Mouse (Mus musculus) thymus, postnatal 4 days (tissue): ENCODE data around the gene Dcdc2c.
A peak's percentile ranks its signal among the peaks of the same experiment; 100 is the strongest.

ENCODE experiments used
- DNase-seq: peaks from one replicate; pipeline ENCODE4 v3.0.0; 2021

Gene Dcdc2c

DNA sequence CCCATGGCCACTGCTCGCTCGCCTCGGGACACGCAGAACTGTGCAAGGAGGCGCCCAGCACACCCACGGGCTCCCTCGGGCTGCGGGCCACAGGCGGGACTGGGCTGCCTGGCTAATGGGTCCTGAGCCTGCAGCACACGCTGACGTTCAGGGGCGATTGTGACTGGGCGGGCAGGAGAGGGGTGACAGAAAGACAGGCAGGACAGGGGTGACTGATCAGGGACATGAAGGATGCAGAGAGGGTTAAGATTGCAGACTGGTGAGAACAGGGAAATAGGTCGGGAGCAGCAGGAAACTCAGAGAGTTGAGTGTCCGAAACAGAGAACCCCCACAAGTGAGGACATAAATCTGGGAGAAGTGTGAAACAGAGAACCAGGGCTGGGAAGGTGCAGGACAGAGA is at the start of gene Dcdc2c:
Gene Dcdc2c, minus strand, starts transcription at position 101 of the 400 bp plus-strand sequence.
- no peak for DNase-seq

DNA sequence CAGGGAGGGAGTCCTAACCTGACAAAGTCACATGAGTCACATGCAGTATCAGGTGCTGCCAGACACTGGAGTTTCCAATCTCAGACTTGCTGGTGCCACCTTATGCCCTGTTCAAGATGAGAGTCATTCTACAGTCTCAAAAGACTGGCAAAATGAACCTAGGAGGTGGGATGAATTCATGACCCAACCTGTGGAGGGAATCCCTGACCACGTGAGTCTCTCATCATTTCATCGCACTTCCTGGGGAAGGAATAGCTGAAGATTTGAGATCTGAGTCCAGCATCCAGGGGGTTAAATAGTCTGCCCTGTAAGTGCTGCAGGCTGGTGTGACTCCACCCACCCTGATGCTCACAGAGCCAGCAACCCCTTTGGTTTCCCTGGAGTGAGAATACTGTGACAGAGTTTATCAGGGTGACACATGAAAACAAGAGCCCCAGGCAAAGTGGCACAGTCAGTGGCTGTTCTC is 46.4 kb upstream of the Dcdc2c start:
- no peak for DNase-seq

- no peak for DNase-seq
These were observed 45.9 kb upstream of the Dcdc2c start for GRCm38 (mm10) chr12:28598110-28598509.

GRCm38 (mm10) chr12:28597699-28598098 is 45.5 kb upstream of the Dcdc2c start:
- DNase-seq = no peak

DNA sequence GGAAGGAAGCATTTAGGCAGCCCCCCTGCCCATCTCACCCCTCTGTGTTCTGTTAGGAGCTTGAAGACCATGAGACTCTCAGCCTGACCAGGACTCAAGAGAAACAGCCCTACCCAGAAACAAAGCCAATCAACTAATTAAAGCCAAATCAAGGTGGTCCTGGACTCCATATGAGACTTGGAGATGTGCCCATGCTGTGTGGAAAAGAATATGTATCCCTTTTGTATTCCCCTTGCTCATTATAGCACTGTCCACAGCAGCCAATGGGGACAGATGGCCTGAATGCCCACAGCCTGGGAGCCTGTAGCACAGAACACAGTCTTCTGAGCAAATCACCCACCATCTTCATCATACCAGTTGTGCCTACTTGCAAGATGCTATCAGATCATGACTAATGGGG is 44.7 kb upstream of the Dcdc2c start:
- no peak for DNase-seq

DNA sequence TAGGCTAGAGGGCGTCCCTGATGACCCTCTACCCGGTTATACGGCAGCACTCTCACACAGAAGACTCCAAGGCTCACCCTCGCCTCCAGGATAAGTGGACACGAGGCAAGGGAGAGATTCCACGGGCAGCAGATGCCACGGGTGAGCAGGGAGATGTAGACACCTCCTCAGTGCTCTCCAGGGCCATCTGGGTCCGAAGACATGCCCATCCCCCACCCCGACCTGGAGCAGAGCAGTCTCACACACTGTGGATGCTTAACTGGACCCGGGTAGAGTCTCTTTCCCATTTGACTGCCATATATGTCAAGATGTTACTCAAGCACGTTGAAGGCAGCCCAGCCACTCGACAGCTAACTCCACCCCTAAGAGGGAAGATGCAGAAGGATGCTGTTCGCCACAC is 38.2 kb upstream of the Dcdc2c start:
- no peak for DNase-seq

DNA sequence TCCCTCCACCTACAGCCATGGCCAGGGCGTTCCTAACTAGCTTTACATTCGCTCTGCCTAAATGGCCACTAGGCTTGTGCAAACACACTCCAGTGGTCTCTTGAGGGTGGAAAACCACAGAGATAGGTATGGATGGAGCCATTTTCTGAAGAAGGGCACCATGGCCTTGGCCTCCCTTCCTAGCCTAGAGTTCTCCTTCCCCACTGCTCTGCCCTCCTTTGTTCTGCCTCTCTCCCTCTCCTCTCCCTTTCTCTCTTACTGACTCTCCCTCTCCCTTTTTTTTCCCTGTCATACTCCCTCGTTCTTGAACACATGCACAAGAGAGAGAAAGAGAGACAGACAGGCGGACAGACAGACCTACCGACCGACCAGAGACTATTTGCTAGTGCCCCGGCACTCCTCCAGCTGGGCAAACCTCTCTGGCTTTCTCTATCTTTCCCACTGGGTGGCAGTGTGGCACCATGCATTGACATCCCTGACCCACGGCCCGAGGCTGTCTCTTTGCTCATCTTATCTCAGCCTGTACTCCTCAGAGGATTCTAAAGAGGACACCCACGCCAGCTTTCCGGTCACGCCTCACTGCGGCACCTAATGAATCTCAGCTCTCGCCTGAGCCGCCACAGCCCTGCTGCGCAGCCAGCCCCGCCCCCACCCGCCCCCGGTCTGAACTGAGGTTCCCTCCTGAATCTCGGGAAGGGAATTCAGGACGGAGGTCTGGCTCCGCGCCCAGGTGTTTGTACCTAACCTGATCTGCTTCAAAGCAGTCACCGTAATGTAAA is 37.1 kb upstream of the Dcdc2c start:
- DNase-seq = peak; percentile 80

DNA sequence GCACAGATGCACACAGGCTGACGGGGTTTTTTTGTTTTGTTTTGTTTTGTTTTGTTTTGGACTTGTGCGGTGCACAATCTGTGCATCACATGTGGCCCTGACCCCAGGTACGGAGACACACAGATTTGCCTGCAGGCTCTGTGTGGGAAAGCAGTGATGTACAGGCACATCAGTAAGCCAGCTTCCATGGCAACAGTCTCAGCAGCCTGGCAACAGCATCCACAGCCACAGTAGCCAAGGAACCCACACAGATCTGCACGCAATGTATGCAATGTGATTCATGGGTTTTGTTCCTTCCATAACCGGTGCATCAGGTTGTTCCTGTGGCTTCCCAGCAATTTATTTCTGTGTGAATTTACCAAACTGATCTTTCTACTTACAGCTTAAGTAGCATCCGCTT is 35.8 kb upstream of the Dcdc2c start:
- no peak for DNase-seq

- no peak for DNase-seq
These were observed 31.8 kb upstream of the Dcdc2c start for GRCm38 (mm10) chr12:28584036-28584435.

DNA sequence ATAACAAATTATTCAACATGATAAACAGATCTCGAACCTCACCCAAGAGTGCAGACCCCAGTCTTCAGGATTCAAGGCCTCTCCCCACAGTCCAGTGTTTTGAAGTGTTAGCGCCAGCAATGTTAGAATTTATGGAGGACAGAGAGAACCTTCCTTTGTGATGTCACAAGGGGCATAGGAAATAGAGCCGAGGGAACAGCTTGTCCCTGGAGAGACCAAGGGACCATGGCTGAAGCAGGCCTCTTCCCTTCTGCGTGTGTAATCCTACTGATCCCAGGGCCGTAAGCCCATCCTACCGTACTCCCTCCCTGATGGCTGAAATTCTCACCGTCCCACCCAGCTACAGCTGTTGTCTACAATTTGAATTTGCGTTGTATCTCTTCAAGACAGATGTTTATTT is 30.2 kb upstream of the Dcdc2c start, which contains the start of gene Allc:
Gene Allc, minus strand, starts transcription at position 101 of the 400 bp plus-strand sequence.
- DNase-seq = no peak

DNA sequence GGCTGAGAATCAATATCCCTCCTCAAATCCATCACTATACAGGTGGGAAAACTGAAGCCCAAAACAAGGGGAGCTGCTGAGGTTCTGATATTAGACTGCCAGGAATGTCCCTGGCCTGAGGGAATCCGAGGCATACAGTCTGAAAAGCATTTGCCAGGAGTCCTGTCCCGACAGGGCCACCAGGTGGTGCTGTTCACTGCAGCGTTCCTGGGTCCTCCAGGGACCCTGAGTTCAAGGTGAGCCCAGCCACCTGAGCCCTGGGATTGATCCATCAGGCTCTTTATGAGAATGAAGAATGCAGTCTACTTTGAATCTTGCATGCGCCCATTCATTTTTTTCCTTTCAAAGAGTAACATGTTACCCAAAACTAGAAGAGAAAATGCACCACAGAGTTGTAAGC is 26.9 kb upstream of the Dcdc2c start:
- peak; percentile 61 for DNase-seq

DNA sequence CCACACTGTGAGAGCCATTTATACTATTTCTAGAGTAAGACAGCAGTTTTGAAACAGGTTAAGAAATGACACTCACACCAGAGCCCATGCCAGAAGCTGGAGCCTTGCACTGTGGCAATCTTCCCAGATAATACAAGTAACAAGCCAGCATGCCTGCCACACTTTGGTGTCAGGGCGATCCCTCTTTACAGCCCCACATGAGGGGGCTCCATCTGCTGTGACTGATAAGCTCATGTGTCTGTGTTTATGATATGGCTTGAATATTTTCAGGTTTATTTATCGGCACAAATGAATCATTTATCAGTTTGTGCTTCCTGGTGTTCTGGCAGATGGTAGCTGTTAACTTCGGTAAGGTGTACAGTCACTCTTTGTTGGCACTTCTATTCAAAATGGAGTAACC is 25.9 kb upstream of the Dcdc2c start:
- DNase-seq = no peak

- DNase-seq = no peak
These were observed 23.3 kb upstream of the Dcdc2c start for GRCm38 (mm10) chr12:28575366-28576070.

DNA sequence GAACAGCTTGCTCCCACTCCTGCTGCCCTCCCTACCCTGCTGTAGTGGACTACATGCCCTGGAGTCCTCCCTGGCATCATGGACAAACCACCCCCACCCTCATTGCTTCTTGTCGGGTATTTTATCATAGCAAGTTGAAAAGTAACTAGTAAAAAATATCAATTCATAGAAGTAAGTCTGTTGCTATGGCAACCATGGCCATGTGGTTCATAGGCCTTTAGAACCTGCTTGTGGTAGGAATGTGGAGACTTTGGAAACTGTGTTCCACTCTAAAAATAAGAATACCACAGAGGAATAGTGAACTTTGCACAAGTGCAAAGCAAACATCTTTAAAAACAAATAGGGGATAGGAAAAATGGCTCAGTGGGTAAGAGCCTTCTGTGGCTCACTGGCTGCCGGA is 20.0 kb upstream of the Dcdc2c start:
- no peak for DNase-seq

GRCm38 (mm10) chr12:28551775-28552174 is 424 bp downstream of the Dcdc2c start:
- DNase-seq = no peak

DNA sequence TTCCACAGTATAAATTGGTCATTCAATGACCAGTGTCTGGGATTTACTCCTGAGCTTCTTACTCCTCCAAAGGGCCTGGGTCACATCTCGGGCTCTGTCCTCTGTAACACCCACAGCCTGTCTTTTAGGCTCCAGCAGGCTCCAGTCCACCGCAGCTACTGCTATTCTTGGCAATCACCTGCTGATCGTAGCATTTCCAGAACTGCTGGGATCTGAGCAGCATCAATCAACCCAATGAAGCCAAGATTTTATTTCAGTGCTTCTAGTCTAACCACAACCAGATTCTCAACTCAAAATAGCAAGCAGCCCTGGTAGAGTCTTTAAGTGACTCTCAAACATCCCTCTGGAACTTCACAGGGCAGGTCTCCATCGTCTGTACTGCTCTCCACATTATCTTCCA is 3.3 kb downstream of the Dcdc2c start:
- no peak for DNase-seq

DNA sequence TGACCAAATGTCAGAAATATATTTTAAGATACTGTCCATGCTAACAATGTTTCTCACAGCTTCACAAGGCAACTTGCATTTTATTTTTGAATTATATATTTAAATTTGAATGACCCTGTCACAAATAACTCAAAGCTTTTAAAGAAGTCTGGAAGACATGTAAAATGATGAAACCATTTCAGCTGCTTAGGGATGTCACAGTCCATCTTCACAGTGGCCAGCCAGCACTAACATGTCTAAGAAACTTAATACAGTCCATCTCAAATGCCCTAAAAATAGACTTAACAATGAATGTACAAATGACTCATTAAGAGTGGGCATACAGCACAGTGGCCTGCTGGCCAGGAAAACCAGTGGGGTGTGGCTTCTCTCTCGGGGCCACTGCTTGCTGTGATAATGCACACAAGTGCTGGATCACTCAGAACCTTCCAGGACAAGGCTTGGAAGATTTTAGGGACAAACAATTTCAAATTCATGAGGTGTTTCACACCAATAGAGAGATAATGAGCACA is 37.9 kb downstream of the Dcdc2c start:
- no peak for DNase-seq

DNA sequence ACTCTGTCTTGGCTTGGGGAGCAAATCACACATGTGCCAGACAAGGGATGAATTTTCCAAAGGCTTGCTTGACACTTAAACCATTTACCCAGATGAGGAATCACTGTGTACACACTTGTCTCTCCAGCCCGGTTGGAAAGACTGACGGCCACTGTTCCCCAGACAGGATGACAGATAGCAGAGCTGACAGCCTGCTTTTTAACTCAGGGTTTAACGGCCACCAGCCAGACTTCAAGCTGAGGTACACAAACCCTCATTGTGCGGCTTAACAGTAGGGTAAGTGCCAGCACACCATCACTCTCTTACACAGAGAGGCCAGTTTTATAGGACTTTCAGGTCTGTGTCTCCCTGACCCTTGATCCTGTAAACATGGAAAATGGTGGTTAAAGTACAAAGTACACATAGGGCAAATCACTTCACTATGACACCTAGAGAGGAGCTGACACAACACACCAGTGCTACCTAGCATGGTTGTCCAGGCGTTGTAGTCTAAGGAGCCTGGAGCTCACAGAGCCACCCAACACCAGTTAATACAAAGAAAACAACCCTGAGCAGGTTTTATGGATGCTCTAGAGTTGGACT is 42.4 kb downstream of the Dcdc2c start:
- DNase-seq = no peak

GRCm38 (mm10) chr12:28494289-28494688 is 57.9 kb downstream of the Dcdc2c start:
- DNase-seq = no peak

GRCm38 (mm10) chr12:28482483-28483160 is 69.6 kb downstream of the Dcdc2c start:
- no peak for DNase-seq

GRCm38 (mm10) chr12:28460951-28461431 is 91.2 kb downstream of the Dcdc2c start:
- DNase-seq = no peak

- no peak for DNase-seq
These were observed 91.7 kb downstream of the Dcdc2c start for GRCm38 (mm10) chr12:28460523-28460922.

GRCm38 (mm10) chr12:28458786-28459185 is 93.4 kb downstream of the Dcdc2c start:
- DNase-seq = no peak
